Mouse (Mus musculus) E14TG2a.4 (cell line): Measurements from ENCODE around the gene Cflar.

Experiments used
- CTCF ChIP-seq: conservative IDR thresholded peaks from 2 replicates; pipeline ENCODE4 v1.5.1; 2014; ENCODE audit warnings: low read length
- NANOG ChIP-seq: IDR thresholded peaks from 2 replicates; pipeline ENCODE4 v1.6.1; 2014; ENCODE audit warnings: borderline replicate concordance, low read length, mixed read lengths
- POU5F1 ChIP-seq: IDR thresholded peaks from 2 replicates; pipeline ENCODE4 v1.6.1; 2014; ENCODE audit warnings: low read length, borderline replicate concordance

- TF ChIP-seq CTCF (no peak), NANOG (no peak), POU5F1 (no peak)
Measured at GRCm38 (mm10) chr1:58744645-58745044, 33.3 kb downstream of the Cflar start.
